Mouse (Mus musculus) hindbrain, embryonic 16.5 days (tissue): ENCODE measurements at regions not wholly inside any gene's neighbourhood (a gene's known extent, or its start where the extent isn't known, plus 50 kb on each side); places are given as distances from the start of the nearest gene placed in this dataset.

Experiments
- ATAC-seq: fragments of 200-750 bp; cut with Nextera tagmentation; 2 replicates; pipeline ENCODE4 v1.8.0; 2017; ENCODE audit warnings: moderate TSS enrichment, moderate library complexity
- H3K27ac ChIP-seq: fragments of 300-500 bp; sonication (generic); 2 replicates; pipeline ENCODE4 v1.5.1; 2014; ENCODE audit warnings: low read depth, mild to moderate bottlenecking, control low read depth, low read length, moderate library complexity
- H3K27me3 ChIP-seq: fragments of 300-500 bp; sonication (generic); replicated peaks from 2 replicates; pipeline ENCODE4 v1.6.1; 2014; ENCODE audit warnings: low read length; ENCODE audit not compliant: control insufficient read depth, insufficient read depth
- H3K36me3 ChIP-seq: fragments of 300-500 bp; sonication (generic); 2 replicates; pipeline ENCODE4 v1.6.1; 2014; ENCODE audit warnings: mild to moderate bottlenecking, low read length, moderate library complexity, mixed read lengths; ENCODE audit not compliant: control insufficient read depth, insufficient read depth
- H3K4me1 ChIP-seq: fragments of 300-500 bp; sonication (generic); 2 replicates; pipeline ENCODE4 v1.6.1; 2014; ENCODE audit warnings: low read depth, low read length; ENCODE audit not compliant: control insufficient read depth, insufficient read depth
- H3K4me2 ChIP-seq: fragments of 300-500 bp; sonication (generic); 2 replicates; pipeline ENCODE4 v1.6.1; 2014; ENCODE audit warnings: mild to moderate bottlenecking, low read length, control low read depth, moderate library complexity
- H3K4me3 ChIP-seq: fragments of 300-500 bp; sonication (generic); 2 replicates; pipeline ENCODE4 v1.5.1; 2014; ENCODE audit warnings: mild to moderate bottlenecking, low read length, control low read depth, moderate library complexity
- H3K9ac ChIP-seq: fragments of 300-500 bp; sonication (generic); 2 replicates; pipeline ENCODE4 v1.6.1; 2014; ENCODE audit warnings: low read depth, mild to moderate bottlenecking, control low read depth, low read length, moderate library complexity
- H3K9me3 ChIP-seq: fragments of 300-500 bp; sonication (generic); 2 replicates; pipeline ENCODE4 v1.6.1; 2014; ENCODE audit warnings: mild to moderate bottlenecking, low read length, moderate library complexity; ENCODE audit not compliant: control insufficient read depth
- WGBS: fragments of 180-500 bp; shearing (Covaris S2); extraction: QIAGEN DNeasy Blood & Tissue Kit; methylation state at CpG from one replicate; pipeline ENCODE4 v1.1.7; 2014; 5-methylcytosine and 5-hydroxymethylcytosine counted together

GRCm38 (mm10) chr9:27702140-27702539, 88.4 kb upstream of the Opcml start:
- no peak for ATAC-seq
- Histone ChIP-seq H3K27me3 (no peaks in the 10 kb centered on the region), H3K36me3 (no peaks in the 10 kb centered on the region), H3K9ac (no peak overlapping the region), H3K4me3 (no peak overlapping the region), H3K4me2 (no peak overlapping the region), H3K27ac (no peak overlapping the region), H3K4me1 (no peaks in the 10 kb centered on the region), H3K9me3 (no peaks in the 10 kb centered on the region; the same call in 1 of the 2 replicates)
- 63% methylated on average over 3 of the region's 3 CpGs for WGBS

GRCm38 (mm10) chr9:27704001-27704400, 86.6 kb upstream of the Opcml start:
- ATAC-seq = no peak
- Histone ChIP-seq H3K27me3 (no peaks in the 10 kb centered on the region), H3K27ac (no peak overlapping the region), H3K36me3 (no peaks in the 10 kb centered on the region), H3K9ac (no peak overlapping the region), H3K9me3 (no peaks in the 10 kb centered on the region; the same call in 1 of the 2 replicates), H3K4me1 (no peaks in the 10 kb centered on the region), H3K4me3 (no peak overlapping the region), H3K4me2 (no peak overlapping the region)
- WGBS = 76% methylated on average over 5 of the region's 5 CpGs

DNA sequence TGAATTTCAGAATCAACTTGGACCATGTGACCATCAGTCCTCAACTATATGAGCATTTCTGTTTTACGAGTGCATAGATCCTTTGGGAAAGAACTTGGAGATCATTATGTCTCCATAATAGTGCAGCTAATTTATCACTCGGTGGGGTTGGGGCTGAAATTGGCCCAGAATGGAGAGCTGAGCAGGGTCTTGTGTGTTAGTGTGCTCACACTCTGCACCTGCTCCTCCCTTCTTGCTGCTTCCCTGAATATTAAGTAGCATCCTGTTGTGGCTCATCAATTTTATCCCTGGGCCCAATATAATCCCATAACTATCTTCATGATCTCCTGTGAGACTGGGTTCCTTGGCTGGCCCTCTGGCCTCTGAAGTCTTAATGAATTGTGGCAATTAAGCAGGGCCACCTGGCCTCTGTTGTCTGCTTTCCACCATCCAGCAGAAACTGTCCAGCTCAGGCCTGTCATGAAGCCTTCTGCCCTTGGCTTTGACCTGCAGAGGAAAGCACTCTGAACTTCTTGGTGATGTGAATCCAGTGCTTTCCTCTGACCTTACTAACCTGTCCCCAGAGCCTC, 66.7 kb upstream of the Opcml start:
- ATAC-seq = peak; percentile 74
- no peaks in the 10 kb centered on the region for H3K36me3 ChIP-seq
- H3K4me2 ChIP-seq = no peak overlapping the region
- no peak overlapping the region for H3K9ac ChIP-seq
- no peak overlapping the region for H3K27ac ChIP-seq
- 54% methylated on average over 2 of the region's 2 CpGs for WGBS
- no peaks in the 10 kb centered on the region for H3K9me3 ChIP-seq
- peaks cover 4% of the 10 kb centered on the region for H3K4me1 ChIP-seq
- no peak overlapping the region for H3K4me3 ChIP-seq
- no peaks in the 10 kb centered on the region for H3K27me3 ChIP-seq

- H3K4me2 ChIP-seq = no peak overlapping the region
- no peak for ATAC-seq
- H3K27me3 ChIP-seq = no peaks in the 10 kb centered on the region
- H3K36me3 ChIP-seq = no peaks in the 10 kb centered on the region
- H3K9ac ChIP-seq = no peak overlapping the region
- no peak overlapping the region for H3K4me3 ChIP-seq
- no peak overlapping the region for H3K27ac ChIP-seq
- no peaks in the 10 kb centered on the region for H3K9me3 ChIP-seq
- WGBS = 69% methylated on average over 2 of the region's 2 CpGs
- H3K4me1 ChIP-seq = peaks cover 6% of the 10 kb centered on the region
These were observed 66.0 kb upstream of the Opcml start for GRCm38 (mm10) chr9:27724576-27724975.

DNA sequence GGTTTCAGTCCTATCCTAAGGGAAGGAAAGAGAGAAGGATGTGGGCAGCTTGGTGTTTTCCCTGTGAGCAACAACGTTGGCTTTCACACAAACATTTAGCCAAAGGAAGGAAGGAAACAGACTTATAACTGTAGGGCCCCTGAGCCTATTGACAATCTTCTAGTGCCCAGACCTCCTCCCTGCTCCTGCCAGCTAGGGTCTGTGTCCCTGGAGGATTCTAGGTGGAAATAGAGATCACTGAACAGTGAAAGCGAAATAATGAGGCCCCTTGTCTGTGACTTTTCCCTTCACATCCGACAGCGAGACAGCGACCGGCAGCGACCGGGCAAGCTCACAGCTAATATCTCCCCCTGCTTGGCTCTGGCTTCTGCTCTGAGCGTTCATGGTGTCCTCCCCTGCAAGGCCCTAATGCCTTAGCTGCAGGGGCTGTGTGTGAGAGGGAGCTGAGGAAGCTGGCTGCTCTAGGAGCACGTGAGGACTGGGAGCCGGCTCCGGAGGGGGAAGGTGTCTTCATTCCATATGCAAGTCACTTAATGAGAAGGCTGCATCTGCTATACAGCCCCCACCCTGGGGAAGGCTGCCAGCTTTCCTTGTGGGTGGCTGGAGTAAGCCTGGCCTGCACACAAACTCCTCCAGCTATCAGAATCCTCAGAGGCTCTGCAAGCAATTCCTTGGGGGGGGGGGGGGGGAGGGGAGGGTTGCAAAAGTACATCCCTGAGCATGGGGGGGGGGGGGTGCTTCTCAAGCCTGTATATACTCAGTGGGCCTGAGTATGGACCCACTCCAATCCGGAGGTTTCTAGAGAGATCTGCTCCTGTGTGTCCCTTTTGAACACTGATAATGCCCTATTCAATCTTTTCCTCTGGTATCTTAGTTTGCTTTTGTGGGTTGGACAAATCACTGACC, 61.7 kb upstream of the Opcml start:
- Histone ChIP-seq H3K9me3 (no peaks in the 10 kb centered on the region), H3K9ac (0 out of 2 replicates have a peak overlapping the region, but pooled peaks have one; percentile 32), H3K4me3 (peak overlapping the region; percentile 1; the same call in 1 of the 2 replicates), H3K36me3 (no peaks in the 10 kb centered on the region), H3K27me3 (no peaks in the 10 kb centered on the region), H3K27ac (peak overlapping the region; percentile 37; the same call in 1 of the 2 replicates), H3K4me2 (peak overlapping the region; percentile 35), H3K4me1 (peaks cover 6% of the 10 kb centered on the region)
- 3% methylated on average over 13 of the region's 13 CpGs for WGBS
- peak; percentile 98 for ATAC-seq

DNA sequence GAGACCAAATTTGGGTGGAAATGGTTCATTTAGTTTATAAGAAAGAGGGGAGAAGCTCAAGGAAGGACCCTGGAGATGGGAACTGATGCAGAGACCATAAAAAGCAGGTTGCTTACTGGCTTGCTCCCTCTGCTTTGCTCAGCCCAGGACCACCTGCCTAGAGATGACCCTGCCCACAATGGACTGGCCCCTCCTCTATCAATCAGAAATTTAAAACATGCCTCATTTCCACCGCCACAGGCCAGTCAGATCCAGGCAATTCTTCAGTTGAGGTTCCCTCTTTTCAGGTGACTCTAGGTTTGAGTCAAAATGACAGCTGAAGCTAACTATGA, 61.1 kb upstream of the Opcml start:
- peaks cover 6% of the 10 kb centered on the region for H3K4me1 ChIP-seq
- no peaks in the 10 kb centered on the region for H3K9me3 ChIP-seq
- WGBS = 47% methylated on average over 1 of the region's 1 CpGs
- no peaks in the 10 kb centered on the region for H3K27me3 ChIP-seq
- no peaks in the 10 kb centered on the region for H3K36me3 ChIP-seq
- no peak overlapping the region for H3K4me2 ChIP-seq
- no peak overlapping the region for H3K9ac ChIP-seq
- no peak overlapping the region for H3K27ac ChIP-seq
- ATAC-seq = no peak
- H3K4me3 ChIP-seq = no peak overlapping the region

DNA sequence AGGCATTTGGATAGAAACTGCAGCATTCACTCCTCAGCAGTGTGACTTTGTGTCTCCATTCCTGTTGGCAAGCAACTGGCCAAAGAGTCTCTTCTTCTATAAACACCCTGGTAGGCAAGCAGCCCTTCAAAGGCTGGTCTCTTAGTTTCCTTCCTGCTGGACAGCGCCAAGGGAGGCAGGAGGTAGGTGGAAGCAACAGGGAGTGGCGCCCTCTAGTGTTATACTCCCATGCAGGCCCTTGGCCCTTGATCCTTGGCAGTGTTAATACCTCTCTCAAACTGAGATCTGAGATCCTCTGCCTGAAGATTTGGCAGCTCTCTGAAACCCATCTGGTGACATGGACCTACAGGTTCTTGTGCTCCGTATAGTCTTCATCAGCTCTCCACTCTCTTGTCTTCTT, 51.3 kb upstream of the Opcml start:
- WGBS = 32% methylated on average over 3 of the region's 3 CpGs
- Histone ChIP-seq H3K27ac (no peak overlapping the region), H3K36me3 (no peaks in the 10 kb centered on the region), H3K4me2 (no peak overlapping the region), H3K27me3 (no peaks in the 10 kb centered on the region), H3K4me3 (no peak overlapping the region), H3K4me1 (no peaks in the 10 kb centered on the region), H3K9me3 (no peaks in the 10 kb centered on the region), H3K9ac (no peak overlapping the region)
- ATAC-seq = no peak
